9 mouse cellular contexts compared by ENCODE assay signal in the genomic region with DNA sequence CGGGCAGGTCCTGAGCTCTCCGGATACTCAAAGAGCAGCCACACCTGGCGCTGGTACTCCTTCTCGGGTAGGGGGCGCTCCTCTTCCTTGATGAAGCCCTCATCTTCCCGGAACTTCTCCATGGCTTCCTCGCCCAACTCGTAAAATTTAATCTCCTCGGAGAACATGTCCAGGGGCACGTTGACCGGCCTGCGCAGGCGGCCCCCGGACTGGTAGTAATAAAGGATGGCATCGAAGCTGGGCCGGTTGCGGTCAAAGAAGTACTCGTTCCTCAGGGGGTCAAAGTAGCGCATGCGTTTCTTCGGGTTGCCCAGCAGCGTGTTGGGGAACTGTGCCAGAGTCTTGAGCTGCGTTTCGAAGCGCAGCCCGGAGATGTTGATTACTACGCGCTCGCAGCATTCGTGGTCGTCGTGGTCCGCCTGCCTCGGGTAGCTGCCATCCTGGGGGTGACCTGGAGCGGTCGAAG. TPM values are rescaled to one million over a fixed set of nuclear protein-coding genes. Genes with fewer than 3 reads are reported as not detected.
DNase-seq lines count a peak whose midpoint lies in the region; ATAC-seq and TF ChIP-seq lines count a peak whose summit lies in the region.
"Had no signal": no experiment of that assay in that cellular context is flagged by ENCODE, and none has a peak within 500 bp of the region (broad histone marks: within the 10 kb centered on the region; RNA-seq: fewer than 3 reads in every experiment).

No protein-coding gene starts in this region.

- H3K27me3 ChIP-seq in E14TG2a.4 (ENCODE audit: insufficient read depth, low read length): peaks cover 93% of the 10 kb centered on the region
- peaks cover 92% of the 10 kb centered on the region for H3K27me3 ChIP-seq in embryonic facial prominence, embryonic 13.5 days
- peaks cover 22% of the 10 kb centered on the region for H3K27me3 ChIP-seq in hindbrain, embryonic 16.5 days (replicated peaks; ENCODE audit: control insufficient read depth, insufficient read depth, low read length)
- H3K27me3 ChIP-seq in midbrain, embryonic 16.5 days (ENCODE audit: control insufficient read depth, insufficient read depth, low read depth, low read length): peaks cover 21% of the 10 kb centered on the region

- 1% methylated on average over 36 of the region's 36 CpGs for WGBS in embryonic facial prominence, embryonic 13.5 days
- WGBS in hindbrain, embryonic 16.5 days: under 1% methylated on average over 36 of the region's 36 CpGs
- WGBS in midbrain, embryonic 16.5 days: 2% methylated on average over 36 of the region's 36 CpGs

- peaks cover 43% of the 10 kb centered on the region for H3K4me1 ChIP-seq in E14TG2a.4 (replicated peaks; ENCODE audit: low read depth, low read length)
- peaks cover 25% of the 10 kb centered on the region for H3K4me1 ChIP-seq in embryonic facial prominence, embryonic 13.5 days
- H3K4me1 ChIP-seq in hindbrain, embryonic 16.5 days (ENCODE audit: control insufficient read depth, insufficient read depth, low read depth, low read length): peaks cover 21% of the 10 kb centered on the region
- peaks cover 10% of the 10 kb centered on the region for H3K4me1 ChIP-seq in midbrain, embryonic 16.5 days (ENCODE audit: control insufficient read depth, insufficient read depth, low read length)
- H3K4me1 ChIP-seq: liver, embryonic 15.5 days had no signal

- H3K36me3 ChIP-seq in E14TG2a.4 (ENCODE audit: insufficient read depth, low read length): no peaks in the 10 kb centered on the region
- H3K36me3 ChIP-seq in embryonic facial prominence, embryonic 13.5 days: no peaks in the 10 kb centered on the region
- no peaks in the 10 kb centered on the region for H3K36me3 ChIP-seq in hindbrain, embryonic 16.5 days (ENCODE audit: control insufficient read depth, insufficient read depth, low read length)
- H3K36me3 ChIP-seq in midbrain, embryonic 16.5 days (ENCODE audit: control insufficient read depth, insufficient read depth, low read length): no peaks in the 10 kb centered on the region
- H3K36me3 ChIP-seq: liver, embryonic 15.5 days had no signal

- peak; percentile 29 for TF ChIP-seq CTCF in E14TG2a.4 (conservative IDR thresholded peaks at IDR 0.05; ENCODE audit: low read length)

- peak; percentile 63 for DNase-seq in R1 (ENCODE audit: low read depth, low spot score)
- DNase-seq in left cerebral cortex, adult 18-20 months (ENCODE audit: low spot score in 2 of 2): peak; percentile 55 to 70
- DNase-seq in spleen, postnatal 4 days (ENCODE audit: low spot score in 2 of 2): no peak
- no peak for DNase-seq in spleen, postnatal 10 days (ENCODE audit: low spot score in 2 of 2)

- no peak for ATAC-seq in embryonic facial prominence, embryonic 13.5 days (ENCODE audit: insufficient number of reproducible peaks, insufficient read depth, low FRiP score, low TSS enrichment, low read depth)
- ATAC-seq in hindbrain, embryonic 16.5 days: no peak
- no peak for ATAC-seq in midbrain, embryonic 16.5 days

- H3K4me2 ChIP-seq in embryonic facial prominence, embryonic 13.5 days: peak overlapping the region; percentile 98
- peak overlapping the region; percentile 95 for H3K4me2 ChIP-seq in hindbrain, embryonic 16.5 days (ENCODE audit: low read length)
- peak overlapping the region; percentile 96 for H3K4me2 ChIP-seq in midbrain, embryonic 16.5 days (ENCODE audit: low read length)
- H3K4me2 ChIP-seq: liver, embryonic 15.5 days had no signal

- H3K27ac ChIP-seq in embryonic facial prominence, embryonic 13.5 days: no peak overlapping the region
- no peak overlapping the region for H3K27ac ChIP-seq in hindbrain, embryonic 16.5 days (ENCODE audit: low read depth, low read length)
- no peak overlapping the region for H3K27ac ChIP-seq in midbrain, embryonic 16.5 days (ENCODE audit: low read length)
- H3K27ac ChIP-seq: liver, embryonic 15.5 days had no signal

- no peaks in the 10 kb centered on the region for H3K9me3 ChIP-seq in E14TG2a.4 (ENCODE audit: low read length)
- H3K9me3 ChIP-seq in embryonic facial prominence, embryonic 13.5 days: no peaks in the 10 kb centered on the region
- no peaks in the 10 kb centered on the region for H3K9me3 ChIP-seq in hindbrain, embryonic 16.5 days (ENCODE audit: control insufficient read depth, low read length)
- H3K9me3 ChIP-seq in midbrain, embryonic 16.5 days (replicated peaks; ENCODE audit: control insufficient read depth, low read length, poor library complexity, severe bottlenecking): no peaks in the 10 kb centered on the region
- H3K9me3 ChIP-seq: liver, embryonic 15.5 days had no signal

- peak overlapping the region; percentile 44; the same call in 1 of the 2 replicates for H3K9ac ChIP-seq in embryonic facial prominence, embryonic 13.5 days
- H3K9ac ChIP-seq in hindbrain, embryonic 16.5 days (ENCODE audit: low read depth, low read length): peak overlapping the region; percentile 27; the same call in 1 of the 2 replicates
- peak overlapping the region; percentile 28 for H3K9ac ChIP-seq in midbrain, embryonic 16.5 days (ENCODE audit: low read depth, low read length)
- H3K9ac ChIP-seq: liver, embryonic 15.5 days had no signal

- peak overlapping the region; percentile 52 for H3K4me3 ChIP-seq in E14TG2a.4 (replicated peaks; ENCODE audit: low read length)
- peak overlapping the region; percentile 55 for H3K4me3 ChIP-seq in embryonic facial prominence, embryonic 13.5 days
- peak overlapping the region; percentile 67 for H3K4me3 ChIP-seq in hindbrain, embryonic 16.5 days (ENCODE audit: low read length)
- H3K4me3 ChIP-seq in midbrain, embryonic 16.5 days (ENCODE audit: low read depth, low read length): peak overlapping the region; percentile 55
- H3K4me3 ChIP-seq: liver, embryonic 15.5 days had no signal

RNA-seq across cellular contexts. Expression of gene Kcna1, which starts 3.3 kb away (rescaled TPM):
- polyA plus RNA-seq in embryonic facial prominence, embryonic 13.5 days (2015; fragmentation: Nextera tagmentation; extraction: Ambion mirVana): 4.3 TPM in 2 replicates
- 4.1 and 5.5 TPM in 2 replicates for polyA plus RNA-seq in hindbrain, embryonic 16.5 days (2015; fragmentation: Nextera tagmentation; extraction: Ambion mirVana)
- 100 to 1,000 TPM; 107 to 124 TPM for total RNA-seq in left cerebral cortex, adult 18-20 months (2021)
- 1.2 and 1.4 TPM in 2 replicates for polyA plus RNA-seq in midbrain, embryonic 16.5 days (2015; fragmentation: Nextera tagmentation; extraction: Ambion mirVana)
- polyA plus RNA-seq: liver, embryonic 15.5 days had no signal

Comparison
In these comparisons a context has a peak if more than half of its experiments do, and no peak if none do; other contexts are left out.
1. DNase-seq: peak in R1 (single experiment) and left cerebral cortex, adult 18-20 months (2 of 2); none in spleen, postnatal 4 days (0 of 2) and spleen, postnatal 10 days (0 of 2).
2. Peak in every context shown above with its lines, with median percentiles within 50 percentile points of each other: H3K4me3 ChIP-seq, H3K4me2 ChIP-seq and H3K9ac ChIP-seq.